Mouse (Mus musculus) urinary bladder, postnatal 14 days (tissue): ENCODE data around the gene Lclat1.
"Not testable (repeated sequence)": the region's sequence is repeated elsewhere in the genome, so short reads cannot be mapped to it uniquely, and the experiment has no call there.

Experiments
- DNase-seq: peaks from one replicate; pipeline ENCODE4 v3.0.0; 2021; ENCODE audit warnings: low spot score

Gene Lclat1

GRCm38 (mm10) chr17:73275066-73275465, 167.3 kb downstream of the Lclat1 start:
- DNase-seq = no peak

GRCm38 (mm10) chr17:73277770-73278169, 170.0 kb downstream of the Lclat1 start:
- no peak for DNase-seq

DNA sequence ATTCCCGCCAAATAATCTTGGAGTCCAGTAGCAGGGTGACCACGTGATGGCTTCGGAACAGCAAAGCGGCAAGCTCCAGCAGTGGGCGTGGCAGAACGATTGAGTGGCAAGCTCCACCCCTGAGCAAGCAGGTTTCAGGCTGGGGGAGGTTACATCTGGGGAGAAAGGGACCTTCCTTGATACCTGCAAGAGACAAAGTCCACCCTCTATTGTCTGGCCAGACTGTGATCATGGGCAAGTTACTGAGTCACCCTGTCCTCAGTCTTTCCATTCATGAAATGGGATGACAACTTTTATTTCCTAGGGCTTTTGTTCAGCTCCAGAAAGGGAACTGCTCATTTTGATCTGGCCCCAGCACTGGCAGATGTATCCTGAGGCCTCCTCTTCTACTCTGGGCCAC, 174.9 kb downstream of the Lclat1 start:
- DNase-seq = not testable (repeated sequence)

DNA sequence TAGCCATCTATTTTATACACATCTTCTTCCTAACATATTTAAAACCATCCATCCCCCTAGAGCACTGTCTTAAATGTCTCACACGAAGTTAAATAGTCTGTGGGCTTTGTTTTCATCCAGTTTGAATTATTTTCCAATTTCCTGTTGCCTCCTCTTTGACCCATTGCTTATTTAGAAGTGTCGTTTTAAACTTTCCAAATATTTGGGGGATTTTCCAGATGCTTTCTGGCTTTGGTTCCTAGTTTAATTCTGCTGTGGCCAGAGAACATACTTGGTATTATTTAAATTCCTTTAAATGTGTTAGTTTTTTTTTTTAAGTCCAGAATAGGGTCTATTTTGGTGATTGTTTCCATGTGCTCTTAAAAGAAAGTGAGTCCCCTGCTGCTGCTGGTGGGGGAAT, 176.5 kb downstream of the Lclat1 start:
- no peak for DNase-seq
